Mouse (Mus musculus) kidney, postnatal 0 days (tissue): ENCODE measurements at regions not wholly inside any gene's neighbourhood (a gene's known extent, or its start where the extent isn't known, plus 50 kb on each side); places are given as distances from the start of the nearest gene placed in this dataset.

Experiments used
- ATAC-seq: fragments of 200-750 bp; cut with Nextera tagmentation; replicated peaks from 2 replicates; pipeline ENCODE4 v1.8.0; 2017; ENCODE audit warnings: low read depth, moderate number of reproducible peaks, moderate TSS enrichment, moderate library complexity; ENCODE audit not compliant: low FRiP score
- DNase-seq: peaks from one replicate; pipeline ENCODE4 v3.0.0-alpha.2; 2016; ENCODE audit warnings: low spot score
- H3K27ac ChIP-seq: fragments of 300-500 bp; sonication (generic); 2 replicates; pipeline ENCODE4 v1.5.1; 2014; ENCODE audit warnings: mild to moderate bottlenecking
- H3K27me3 ChIP-seq: fragments of 300-500 bp; sonication (generic); 2 replicates; pipeline ENCODE4 v1.6.1; 2014; ENCODE audit warnings: low read length, mixed read lengths; ENCODE audit not compliant: insufficient read depth
- H3K36me3 ChIP-seq: fragments of 300-500 bp; sonication (generic); 2 replicates; pipeline ENCODE4 v1.6.1; 2014; ENCODE audit warnings: low read length, mixed read lengths; ENCODE audit not compliant: insufficient read depth
- H3K4me1 ChIP-seq: fragments of 300-500 bp; sonication (generic); replicated peaks from 2 replicates; pipeline ENCODE4 v1.6.1; 2014; ENCODE audit warnings: antibody characterized with exemption, low read length, mixed read lengths; ENCODE audit not compliant: insufficient read depth
- H3K4me2 ChIP-seq: fragments of 300-500 bp; sonication (generic); 2 replicates; pipeline ENCODE4 v1.6.1; 2014; ENCODE audit warnings: mild to moderate bottlenecking, low read length, moderate library complexity, mixed read lengths
- H3K4me3 ChIP-seq: fragments of 300-500 bp; sonication (generic); replicated peaks from 2 replicates; pipeline ENCODE4 v1.5.1; 2014; ENCODE audit warnings: low read depth, low read length
- H3K9ac ChIP-seq: fragments of 300-500 bp; sonication (generic); 2 replicates; pipeline ENCODE4 v1.6.1; 2014; ENCODE audit warnings: low read depth, low read length
- H3K9me3 ChIP-seq: fragments of 300-500 bp; sonication (generic); replicated peaks from 2 replicates; pipeline ENCODE4 v1.6.1; 2016; ENCODE audit warnings: low read length, inconsistent platforms, mixed read lengths
- CTCF ChIP-seq: IDR thresholded peaks from 2 replicates; pipeline ENCODE4 v1.5.1; 2016; ENCODE audit warnings: antibody characterized with exemption, low read depth, mild to moderate bottlenecking, moderate library complexity
- WGBS: fragments of 180-500 bp; shearing (Covaris S2); extraction: QIAGEN DNeasy Blood & Tissue Kit; methylation state at CpG from one replicate; pipeline ENCODE4 v1.1.7; 2014; 5-methylcytosine and 5-hydroxymethylcytosine counted together

GRCm38 (mm10) chr1:177594341-177594740 is 135.3 kb upstream of the 1700016C15Rik start:
- Histone ChIP-seq H3K4me3 (no peak overlapping the region), H3K9me3 (no peaks in the 10 kb centered on the region), H3K4me2 (no peak overlapping the region), H3K4me1 (no peaks in the 10 kb centered on the region), H3K9ac (no peak overlapping the region), H3K27me3 (no peaks in the 10 kb centered on the region), H3K36me3 (no peaks in the 10 kb centered on the region), H3K27ac (no peak overlapping the region)
- no peak for DNase-seq
- 89% methylated on average over 13 of the region's 13 CpGs for WGBS
- no peak for TF ChIP-seq CTCF
- no peak for ATAC-seq

GRCm38 (mm10) chr1:177595326-177595914 is 134.2 kb upstream of the 1700016C15Rik start:
- Histone ChIP-seq H3K4me3 (no peak overlapping the region), H3K4me1 (no peaks in the 10 kb centered on the region), H3K9ac (no peak overlapping the region), H3K36me3 (no peaks in the 10 kb centered on the region), H3K27me3 (no peaks in the 10 kb centered on the region), H3K9me3 (no peaks in the 10 kb centered on the region), H3K27ac (no peak overlapping the region), H3K4me2 (no peak overlapping the region)
- no peak for ATAC-seq
- DNase-seq: no peak
- no peak for TF ChIP-seq CTCF
- WGBS: 60% methylated on average over 7 of the region's 7 CpGs

DNA sequence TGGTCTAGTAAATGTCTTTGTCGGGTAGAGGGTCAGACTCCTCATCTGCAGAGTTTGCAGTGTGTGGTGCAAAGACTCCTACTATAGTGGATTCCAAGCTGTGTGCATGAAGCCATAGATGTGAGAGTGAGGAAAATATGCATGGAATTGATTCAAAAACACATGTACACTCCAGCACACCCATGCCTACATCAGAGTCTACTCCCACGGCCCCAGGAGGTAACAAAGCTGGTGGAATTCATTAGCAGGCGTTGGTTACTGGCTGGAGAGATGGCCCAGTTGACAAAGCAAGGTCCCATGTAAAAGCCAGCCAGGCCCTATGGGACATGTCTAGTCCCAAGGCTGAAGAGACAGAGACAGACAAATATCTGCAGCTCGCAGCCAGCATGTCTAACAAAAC is 132.6 kb upstream of the 1700016C15Rik start:
- no peaks in the 10 kb centered on the region for H3K4me1 ChIP-seq
- H3K27me3 ChIP-seq: no peaks in the 10 kb centered on the region
- H3K9me3 ChIP-seq: no peaks in the 10 kb centered on the region
- H3K4me2 ChIP-seq: no peak overlapping the region
- no peak overlapping the region for H3K9ac ChIP-seq
- H3K4me3 ChIP-seq: no peak overlapping the region
- no peak overlapping the region for H3K27ac ChIP-seq
- ATAC-seq (no peak), DNase-seq (no peak)
- no peak for TF ChIP-seq CTCF
- no peaks in the 10 kb centered on the region for H3K36me3 ChIP-seq
- WGBS: 73% methylated on average over 4 of the region's 4 CpGs

DNA sequence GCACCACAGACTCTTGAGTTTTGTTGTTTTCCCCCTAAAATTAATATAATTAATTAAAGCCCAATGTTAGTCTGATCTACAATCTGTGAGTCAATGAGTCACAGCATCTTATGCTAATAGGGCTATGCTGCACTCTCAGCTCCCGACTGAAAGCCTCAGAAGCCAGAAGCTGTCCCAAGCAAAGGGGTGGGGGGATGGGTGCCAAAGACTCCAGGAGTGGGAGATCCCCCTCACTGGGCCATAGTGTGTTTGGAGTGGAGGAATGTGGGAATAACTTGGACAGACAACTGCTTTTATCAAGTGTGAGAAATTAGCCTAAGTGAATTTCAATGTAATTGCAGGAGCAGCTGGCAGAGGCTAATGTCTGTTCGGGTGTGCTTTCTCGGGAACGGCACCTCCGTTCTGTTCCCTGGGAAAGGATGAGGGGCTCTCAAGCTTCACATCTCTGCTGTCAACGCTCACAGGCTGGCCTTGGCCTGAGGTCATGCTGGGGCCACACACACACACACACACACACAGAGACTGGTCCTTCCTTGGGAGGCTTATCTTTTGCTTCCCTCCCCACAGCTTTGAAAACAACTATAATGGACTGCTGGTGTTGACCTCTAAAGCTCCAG is 124.2 kb upstream of the 1700016C15Rik start:
- Histone ChIP-seq H3K9me3 (no peaks in the 10 kb centered on the region), H3K36me3 (no peaks in the 10 kb centered on the region), H3K27me3 (no peaks in the 10 kb centered on the region), H3K4me3 (no peak overlapping the region), H3K27ac (no peak overlapping the region), H3K9ac (no peak overlapping the region), H3K4me1 (no peaks in the 10 kb centered on the region), H3K4me2 (no peak overlapping the region)
- ATAC-seq (no peak), DNase-seq (no peak)
- WGBS: 31% methylated on average over 6 of the region's 6 CpGs
- no peak for TF ChIP-seq CTCF

GRCm38 (mm10) chr1:177607565-177607964 is 122.0 kb upstream of the 1700016C15Rik start:
- no peaks in the 10 kb centered on the region for H3K9me3 ChIP-seq
- no peaks in the 10 kb centered on the region for H3K4me1 ChIP-seq
- WGBS: 79% methylated on average over 2 of the region's 2 CpGs
- no peak overlapping the region for H3K9ac ChIP-seq
- ATAC-seq (no peak), DNase-seq (no peak)
- no peak overlapping the region for H3K4me3 ChIP-seq
- no peaks in the 10 kb centered on the region for H3K27me3 ChIP-seq
- no peaks in the 10 kb centered on the region for H3K36me3 ChIP-seq
- TF ChIP-seq CTCF: no peak
- no peak overlapping the region for H3K4me2 ChIP-seq
- no peak overlapping the region for H3K27ac ChIP-seq

DNA sequence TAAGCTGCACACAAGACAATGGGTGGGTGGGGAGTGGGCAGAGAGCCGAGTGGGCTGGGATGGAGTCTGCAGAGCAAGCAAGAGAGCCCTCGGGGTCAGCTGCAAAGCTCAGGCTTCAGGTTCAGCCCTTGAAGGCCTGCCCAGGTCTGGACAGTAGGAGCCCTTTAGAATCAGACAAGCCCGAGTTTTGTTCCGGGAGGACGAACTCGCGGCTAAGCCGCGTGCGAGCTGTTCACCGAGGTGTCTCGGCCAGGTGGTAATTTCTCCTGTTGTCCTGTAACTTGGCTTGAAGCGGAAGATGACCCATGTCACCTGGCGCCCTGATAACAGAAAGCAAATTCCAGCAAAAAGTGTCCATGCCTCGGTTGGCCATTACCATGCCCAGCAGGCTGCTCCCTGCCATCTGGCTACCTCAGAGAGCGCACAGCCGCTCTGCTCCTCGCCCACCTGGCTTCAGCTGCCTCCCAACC is 121.0 kb upstream of the 1700016C15Rik start:
- H3K36me3 ChIP-seq: no peaks in the 10 kb centered on the region
- no peak overlapping the region for H3K4me2 ChIP-seq
- DNase-seq: no peak
- no peaks in the 10 kb centered on the region for H3K9me3 ChIP-seq
- WGBS: 79% methylated on average over 18 of the region's 18 CpGs
- no peak for TF ChIP-seq CTCF
- H3K4me3 ChIP-seq: no peak overlapping the region
- H3K27me3 ChIP-seq: no peaks in the 10 kb centered on the region
- no peak for ATAC-seq
- H3K9ac ChIP-seq: no peak overlapping the region
- no peaks in the 10 kb centered on the region for H3K4me1 ChIP-seq
- no peak overlapping the region for H3K27ac ChIP-seq
